Mouse (Mus musculus) lung, postnatal 0 days (tissue): Measurements from ENCODE around the gene Parp16. TPM values are rescaled to one million over a fixed set of nuclear protein-coding genes. Genes with fewer than 3 reads are reported as not detected.

Source experiments
- ATAC-seq: fragments of 200-750 bp; cut with Nextera tagmentation; 2 replicates; pipeline ENCODE4 v1.8.0; 2017; ENCODE audit warnings: moderate library complexity
- DNase-seq: peaks from one replicate; pipeline ENCODE4 v3.0.0-alpha.2; 2016; ENCODE audit warnings: low spot score
- H3K27ac ChIP-seq: fragments of 300-500 bp; sonication (generic); 2 replicates; pipeline ENCODE4 v1.5.1; 2014; ENCODE audit warnings: antibody characterized with exemption, mild to moderate bottlenecking, low read length, mixed read lengths
- H3K27me3 ChIP-seq: fragments of 300-500 bp; sonication (generic); replicated peaks from 2 replicates; pipeline ENCODE4 v1.6.1; 2014; ENCODE audit warnings: low read length, mixed read lengths; ENCODE audit not compliant: insufficient read depth
- H3K36me3 ChIP-seq: fragments of 300-500 bp; sonication (generic); 2 replicates; pipeline ENCODE4 v1.6.1; 2014; ENCODE audit warnings: low read length, mixed read lengths; ENCODE audit not compliant: insufficient read depth
- H3K4me1 ChIP-seq: fragments of 300-500 bp; sonication (generic); 2 replicates; pipeline ENCODE4 v1.6.1; 2014; ENCODE audit warnings: antibody characterized with exemption, low read depth, low read length, mixed read lengths; ENCODE audit not compliant: insufficient read depth
- H3K4me2 ChIP-seq: fragments of 300-500 bp; sonication (generic); replicated peaks from 2 replicates; pipeline ENCODE4 v1.6.1; 2014; ENCODE audit warnings: low read depth, mild to moderate bottlenecking, low read length, moderate library complexity, mixed read lengths
- H3K4me3 ChIP-seq: fragments of 300-500 bp; sonication (generic); 2 replicates; pipeline ENCODE4 v1.5.1; 2014; ENCODE audit warnings: low read depth, low read length
- H3K9ac ChIP-seq: fragments of 300-500 bp; sonication (generic); replicated peaks from 2 replicates; pipeline ENCODE4 v1.6.1; 2014; ENCODE audit warnings: low read depth, mild to moderate bottlenecking
- H3K9me3 ChIP-seq: fragments of 300-500 bp; sonication (generic); 2 replicates; pipeline ENCODE4 v1.6.1; 2016; ENCODE audit warnings: low read length, mixed read lengths
- CTCF ChIP-seq: IDR thresholded peaks from 2 replicates; pipeline ENCODE4 v1.5.1; 2016; ENCODE audit warnings: antibody characterized with exemption, mild to moderate bottlenecking
- EP300 ChIP-seq: IDR thresholded peaks from 2 replicates; pipeline ENCODE4 v1.6.1; 2016; ENCODE audit warnings: antibody characterized with exemption, mild to moderate bottlenecking, control low read depth
- WGBS: fragments of 180-500 bp; shearing (Covaris S2); extraction: QIAGEN DNeasy Blood & Tissue Kit; methylation state at CpG from one replicate; pipeline ENCODE4 v1.1.7; 2014; 5-methylcytosine and 5-hydroxymethylcytosine counted together
- polyA plus RNA-seq: library from polyadenylated mRNA; unstranded; fragments of >200 nt; fragmentation: Nextera tagmentation; extraction: Ambion mirVana; gene quantifications from 2 replicates; pipeline ENCODE4 v1.2.1, GENCODE M21; 2015

The Parp16 gene
- polyA plus RNA-seq, 1 experiment from 2014 or later = 5.3 TPM

DNA sequence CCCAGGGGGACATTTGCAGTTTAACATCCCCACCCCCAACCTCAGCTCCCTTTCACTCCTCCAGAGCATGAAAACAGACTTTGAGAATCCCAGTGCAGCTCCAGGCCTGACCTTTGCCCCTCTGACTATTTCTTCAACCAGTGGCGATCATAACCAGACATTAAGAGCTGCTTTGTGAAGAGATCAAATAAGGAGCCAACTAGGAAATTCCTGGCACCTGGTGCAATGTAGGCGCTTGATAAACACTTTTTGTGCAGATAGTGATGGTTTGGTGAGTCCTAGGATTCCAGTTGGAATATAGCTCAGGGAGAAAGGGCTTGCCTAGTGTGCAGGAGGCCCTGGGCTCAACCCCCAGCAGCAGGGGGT is 3.8 kb upstream of the Parp16 start:
- H3K4me1 ChIP-seq = peaks cover 4% of the 10 kb centered on the region; the same call in 1 of the 2 replicates
- H3K4me3 ChIP-seq = no peak overlapping the region
- H3K9ac ChIP-seq = no peak overlapping the region
- ATAC-seq (no peak), DNase-seq (peak; percentile 8)
- no peaks in the 10 kb centered on the region for H3K9me3 ChIP-seq
- 30% methylated on average over 2 of the region's 2 CpGs for WGBS
- TF ChIP-seq EP300 = no peak
- TF ChIP-seq CTCF = no peak
- no peak overlapping the region for H3K27ac ChIP-seq
- no peak overlapping the region for H3K4me2 ChIP-seq
- no peaks in the 10 kb centered on the region for H3K27me3 ChIP-seq
- H3K36me3 ChIP-seq = no peaks in the 10 kb centered on the region

DNA sequence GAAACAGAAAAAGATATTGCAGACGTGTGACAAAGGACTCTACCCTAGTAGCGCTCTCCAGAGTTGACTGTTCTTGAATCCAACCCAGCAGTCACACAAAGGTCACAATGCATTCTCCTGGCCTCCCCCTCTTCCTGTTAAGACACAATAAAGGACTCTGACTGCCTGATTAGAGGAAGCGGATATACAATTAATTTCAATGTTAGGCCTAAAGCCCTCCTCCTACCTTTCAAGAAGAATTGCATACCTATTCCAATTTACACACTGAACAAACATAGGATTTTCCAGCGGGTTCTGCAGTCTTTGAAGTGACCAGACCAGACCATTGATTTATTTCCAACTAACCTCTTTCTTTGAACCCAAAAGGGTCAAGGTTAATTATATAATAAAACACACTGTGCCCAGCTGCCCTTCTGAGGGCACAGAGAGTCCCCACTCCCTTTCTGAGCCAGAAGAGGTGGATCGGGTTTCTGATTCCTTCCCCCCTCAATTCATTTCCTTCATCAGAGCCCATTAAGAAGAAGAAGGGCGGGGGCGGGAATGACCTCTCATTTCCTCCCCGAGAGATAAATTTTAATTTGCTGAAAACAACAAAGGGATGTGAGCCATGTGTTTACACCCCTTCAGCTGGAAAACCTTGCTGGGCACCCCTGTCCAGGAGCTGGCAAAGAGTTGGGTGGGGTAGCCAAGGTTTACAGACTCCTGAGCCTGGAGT is 3.2 kb upstream of the Parp16 start:
- H3K4me1 ChIP-seq = peaks cover 4% of the 10 kb centered on the region; the same call in 1 of the 2 replicates
- 0 out of 2 replicates have a peak overlapping the region, but pooled peaks have one; percentile 20 for H3K27ac ChIP-seq
- ATAC-seq = no peak
- no peak overlapping the region for H3K4me2 ChIP-seq
- no peak overlapping the region for H3K9ac ChIP-seq
- no peak for TF ChIP-seq CTCF
- H3K4me3 ChIP-seq = no peak overlapping the region
- no peaks in the 10 kb centered on the region for H3K36me3 ChIP-seq
- H3K27me3 ChIP-seq = no peaks in the 10 kb centered on the region
- WGBS = 24% methylated on average over 8 of the region's 8 CpGs
- peak; percentile 64 for DNase-seq
- no peaks in the 10 kb centered on the region for H3K9me3 ChIP-seq

DNA sequence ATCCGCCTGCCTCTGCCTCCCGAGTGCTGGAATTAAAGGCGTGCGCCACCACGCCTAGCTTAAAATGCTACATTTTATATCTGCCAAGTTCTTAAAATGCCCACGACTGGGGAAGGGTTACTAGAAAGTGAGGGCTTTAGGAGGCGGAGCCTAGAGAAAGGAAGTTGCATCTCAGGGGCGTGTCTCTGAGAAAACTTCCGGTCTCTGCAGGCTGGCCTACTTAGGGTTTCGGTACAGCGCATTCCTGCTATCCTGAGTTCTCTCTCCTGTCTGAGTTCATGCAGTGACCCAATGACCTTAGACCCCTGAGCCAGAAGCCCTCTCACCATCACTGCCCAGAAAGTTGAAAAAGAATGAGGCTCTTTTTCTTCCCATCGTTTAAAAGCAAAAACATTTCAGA is 1.9 kb upstream of the Parp16 start:
- no peak overlapping the region for H3K4me3 ChIP-seq
- H3K27ac ChIP-seq = no peak overlapping the region
- H3K4me2 ChIP-seq = no peak overlapping the region
- 69% methylated on average over 12 of the region's 12 CpGs for WGBS
- peak; percentile 39 for DNase-seq
- no peak for ATAC-seq
- no peak overlapping the region for H3K9ac ChIP-seq
- peaks cover 4% of the 10 kb centered on the region; the same call in 1 of the 2 replicates for H3K4me1 ChIP-seq
- H3K9me3 ChIP-seq = no peaks in the 10 kb centered on the region
- no peaks in the 10 kb centered on the region for H3K36me3 ChIP-seq
- TF ChIP-seq EP300 (no peak), CTCF (no peak)
- H3K27me3 ChIP-seq = no peaks in the 10 kb centered on the region

DNA sequence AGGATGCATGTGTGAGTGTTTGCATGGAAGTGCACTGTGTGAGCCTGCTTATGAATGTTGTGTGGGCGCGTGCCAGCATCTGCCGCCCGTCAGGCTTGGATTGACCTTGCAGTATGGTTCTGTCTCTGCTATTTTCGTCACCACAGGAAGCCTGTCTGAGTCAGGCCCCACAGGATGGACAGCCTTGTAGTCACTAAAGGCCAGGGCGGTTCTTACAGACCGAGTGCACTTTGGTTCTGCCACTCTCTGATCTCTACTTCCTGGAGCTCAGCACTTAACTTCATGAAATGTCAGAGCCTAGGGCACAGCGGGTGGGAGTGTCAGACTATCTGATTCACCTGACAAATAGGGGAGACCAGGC is 448 bp downstream of the Parp16 start:
- peak overlapping the region; percentile 81 for H3K27ac ChIP-seq
- H3K4me1 ChIP-seq = peaks cover 4% of the 10 kb centered on the region; the same call in 1 of the 2 replicates
- ATAC-seq (peak; percentile 49), DNase-seq (peak; percentile 77)
- no peak overlapping the region for H3K4me3 ChIP-seq
- TF ChIP-seq CTCF = no peak
- TF ChIP-seq EP300 = no peak; the same call in 1 of the 2 replicates
- H3K9ac ChIP-seq = peak overlapping the region; percentile 30; the same call in 1 of the 2 replicates
- H3K27me3 ChIP-seq = no peaks in the 10 kb centered on the region
- 22% methylated on average over 8 of the region's 8 CpGs for WGBS
- no peaks in the 10 kb centered on the region for H3K9me3 ChIP-seq
- peak overlapping the region; percentile 25 for H3K4me2 ChIP-seq
- H3K36me3 ChIP-seq = no peaks in the 10 kb centered on the region

DNA sequence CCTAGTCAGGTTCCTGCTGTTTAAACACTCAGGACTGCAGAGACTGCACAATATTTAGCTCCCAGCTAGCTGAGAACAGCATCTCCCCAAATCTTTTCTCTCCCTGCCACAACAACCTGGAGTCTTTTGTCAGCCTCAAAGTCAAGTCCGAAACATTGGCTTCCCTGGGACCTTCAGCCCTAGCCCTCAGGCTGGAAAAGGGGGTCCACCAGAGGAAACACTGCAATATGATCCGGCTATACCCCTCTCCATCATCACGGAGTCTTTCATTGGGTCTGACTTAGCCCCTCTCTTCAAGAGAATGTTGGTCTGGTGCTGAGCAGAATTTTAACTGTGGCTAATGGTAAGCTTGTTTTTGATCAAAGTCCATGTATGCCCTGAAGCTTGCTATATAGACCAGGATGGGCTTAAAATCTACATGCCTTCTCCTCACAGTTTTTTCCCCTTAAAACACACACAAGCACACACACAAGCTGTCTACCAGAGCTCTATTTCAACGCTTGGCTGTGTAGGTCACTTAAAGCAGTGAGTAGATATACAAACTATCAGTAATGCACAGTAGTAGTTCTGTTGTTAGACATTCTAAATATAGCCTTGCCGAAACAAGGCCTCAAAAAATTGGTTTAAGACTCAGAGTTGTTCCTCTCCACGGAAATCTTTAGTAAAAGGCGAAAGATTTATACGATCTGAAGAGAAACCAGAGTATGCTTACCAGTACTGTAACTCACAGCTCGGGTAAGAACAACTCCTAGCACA is 1.0 kb downstream of the Parp16 start:
- whole genome bisulfite sequencing = 3% methylated on average over 9 of the region's 9 CpGs
- peak overlapping the region; percentile 81 for H3K27ac ChIP-seq
- ATAC-seq (peak; percentile 77), DNase-seq (peak; percentile 90)
- H3K4me2 ChIP-seq = peak overlapping the region; percentile 25
- H3K36me3 ChIP-seq = no peaks in the 10 kb centered on the region
- no peaks in the 10 kb centered on the region for H3K9me3 ChIP-seq
- peak overlapping the region; percentile 14; the same call in 1 of the 2 replicates for H3K4me3 ChIP-seq
- H3K9ac ChIP-seq = peak overlapping the region; percentile 30; the same call in 1 of the 2 replicates
- no peak for TF ChIP-seq CTCF
- peak; percentile 82; the same call in 1 of the 2 replicates for TF ChIP-seq EP300
- no peaks in the 10 kb centered on the region for H3K27me3 ChIP-seq
- H3K4me1 ChIP-seq = peaks cover 4% of the 10 kb centered on the region; the same call in 1 of the 2 replicates
